Mouse (Mus musculus): ENCODE results near the gene Cd8a. TPM values are rescaled to one million over a fixed set of nuclear protein-coding genes. Genes with fewer than 3 reads are reported as not detected.

Cd8a gene
- total RNA-seq (2023; ENCODE audit: inconsistent age), result 0.19 to 0.39 TPM in 2 of 4 replicates, not detected in the others

DNA sequence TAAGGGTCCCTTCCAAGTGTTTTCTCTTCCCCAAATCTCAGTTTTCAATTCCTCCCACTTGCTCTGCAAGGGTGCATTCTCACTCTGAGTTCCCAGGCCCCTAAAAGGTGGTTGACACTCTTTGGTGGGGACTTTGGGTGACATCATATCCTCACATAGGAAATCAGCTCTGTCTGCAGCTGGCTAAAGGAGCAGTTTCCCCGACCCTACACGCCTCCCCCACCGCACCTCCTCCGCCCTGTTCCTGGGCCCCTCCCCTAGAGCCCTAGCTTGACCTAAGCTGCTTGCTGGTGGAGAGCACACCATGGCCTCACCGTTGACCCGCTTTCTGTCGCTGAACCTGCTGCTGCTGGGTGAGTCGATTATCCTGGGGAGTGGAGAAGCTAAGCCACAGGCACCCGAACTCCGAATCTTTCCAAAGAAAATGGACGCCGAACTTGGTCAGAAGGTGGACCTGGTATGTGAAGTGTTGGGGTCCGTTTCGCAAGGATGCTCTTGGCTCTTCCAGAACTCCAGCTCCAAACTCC, at the start of gene Cd8a:
Cd8a (plus strand) TSS at position 179 of the 527 bp plus-strand sequence.

Other genes with a start within 250 kb of the Cd8a start
- gene Thnsl2, start 229.0 kb upstream of the Cd8a start, total RNA-seq (2023; ENCODE audit: inconsistent age), result 0.74 TPM in 1 of 4 replicates, not detected in the others
- not detected in 4 replicates for gene Fabp1, start 173.6 kb upstream of the Cd8a start, total RNA-seq (2023; ENCODE audit: inconsistent age)
- gene Krcc1, start 101.8 kb upstream of the Cd8a start, total RNA-seq (2023; ENCODE audit: inconsistent age), result 35.0 to 42.6 TPM (median 37.4 TPM) in 4 replicates
- gene Smyd1, start 51.2 kb upstream of the Cd8a start, total RNA-seq (2023; ENCODE audit: inconsistent age), result not detected in 4 replicates
- gene Cd8b1, start 50.6 kb upstream of the Cd8a start, total RNA-seq (2023; ENCODE audit: inconsistent age), result 0.35 to 1.2 TPM in 2 of 4 replicates, not detected in the others
- 55.9 to 56.5 TPM (median 56.3 TPM) in 4 replicates for gene Rmnd5a, start 67.2 kb downstream of the Cd8a start, total RNA-seq (2023; ENCODE audit: inconsistent age)
- gene Rnf103, start 120.5 kb downstream of the Cd8a start, total RNA-seq (2023; ENCODE audit: inconsistent age), result 24.0 to 29.3 TPM (median 25.9 TPM) in 4 replicates
- 49.8 to 52.8 TPM (median 51.0 TPM) in 4 replicates for gene Chmp3, start 170.4 kb downstream of the Cd8a start, total RNA-seq (2023; ENCODE audit: inconsistent age)